Mouse (Mus musculus) kidney, adult 10 weeks (tissue): ENCODE data around the gene Pdgfb. TPM values are rescaled to one million over a fixed set of nuclear protein-coding genes. Genes with fewer than 3 reads are reported as not detected.

Experiments used
- polyA plus RNA-seq: library from polyadenylated mRNA; stranded (reverse); fragments of 350-450 nt; fragmentation: Illumina TruSeq; extraction: RNeasy Lipid Tissue Mini Kit (QIAGEN cat#74804); gene quantifications from one replicate; pipeline ENCODE4 v1.2.3, GENCODE M21; 2014; ENCODE audit warnings: low read depth, low replicate concordance

The Pdgfb gene
- 0.97 TPM for polyA plus RNA-seq

GRCm38 (mm10) chr15:80014321-80015210, at the start of gene Pdgfb:
Pdgfb (minus strand) TSS chr15:80014977.

GRCm38 (mm10) chr15:79970940-79971339, 43.8 kb downstream of the Pdgfb start, which contains the start of gene Cbx7:
Cbx7 (minus strand) TSS chr15:79971119.

Other genes with a start within 250 kb of the Pdgfb start
- 1.3 TPM for gene Dnal4, start 237.1 kb downstream of the Pdgfb start, polyA plus RNA-seq
- 0.16 TPM for gene Nptxr, start 210.2 kb downstream of the Pdgfb start, polyA plus RNA-seq
- gene Npcd, start 180.7 kb downstream of the Pdgfb start, polyA plus RNA-seq, result not detected
- 3.4 TPM for gene Cbx6, start 180.3 kb downstream of the Pdgfb start, polyA plus RNA-seq
- 6.3 TPM for gene Apobec3, start 123.3 kb downstream of the Pdgfb start, polyA plus RNA-seq
- 1.8 TPM for gene Cbx7, start 43.9 kb downstream of the Pdgfb start, polyA plus RNA-seq
- gene Syngr1, start 76.4 kb upstream of the Pdgfb start, polyA plus RNA-seq, result 1.6 TPM
- 134 TPM for gene Rpl3, start 76.9 kb upstream of the Pdgfb start, polyA plus RNA-seq
- 0.24 TPM for gene Tab1, start 118.2 kb upstream of the Pdgfb start, polyA plus RNA-seq
- gene Mgat3, start 158.7 kb upstream of the Pdgfb start, polyA plus RNA-seq, result 32.2 TPM
- gene Mief1, start 219.0 kb upstream of the Pdgfb start, polyA plus RNA-seq, result 16.2 TPM
- not detected for gene AC140267.1, start 220.9 kb upstream of the Pdgfb start, polyA plus RNA-seq
- 47.9 TPM for gene Atf4, start 240.2 kb upstream of the Pdgfb start, polyA plus RNA-seq
- 4.4 TPM for gene Rps19bp1, start 249.3 kb upstream of the Pdgfb start, polyA plus RNA-seq